Mouse (Mus musculus) adrenal gland, postnatal 36 days (tissue): ENCODE data around the gene Ntsr1. TPM values are rescaled to one million over a fixed set of nuclear protein-coding genes. Genes with fewer than 3 reads are reported as not detected.

Experiments
- DNase-seq, 2 experiments: peaks; one replicate each; pipeline ENCODE4 v3.0.0; 2021; ENCODE audit warnings: mixed read lengths in 1 of 2
- total RNA-seq, 2 experiments: library from RNA; stranded (reverse); gene quantifications; 2 replicates each; pipeline ENCODE4 v1.2.3; 2021

Gene Ntsr1
- total RNA-seq, 2 experiments from 2014 or later = not detected

DNA sequence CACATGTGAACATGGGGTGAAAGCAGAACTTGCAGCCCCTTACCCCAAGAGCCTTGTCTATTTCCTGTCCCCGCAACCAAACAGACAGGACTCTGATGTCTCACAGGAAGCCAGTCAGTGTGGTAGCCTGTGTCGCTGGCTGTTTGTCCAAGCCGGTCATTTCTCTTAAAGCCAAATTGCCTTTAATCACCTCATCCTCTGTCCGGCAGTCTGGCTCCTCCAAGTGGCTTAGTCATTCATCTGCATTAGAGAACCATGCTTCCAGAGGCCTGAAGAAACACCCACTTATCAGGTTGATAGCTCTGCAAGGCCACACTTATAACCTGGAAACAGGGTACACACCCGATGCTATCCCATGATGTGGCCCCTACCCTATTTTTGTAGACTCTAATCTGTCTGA is 62.4 kb downstream of the Ntsr1 start:
- no peak for DNase-seq

DNA sequence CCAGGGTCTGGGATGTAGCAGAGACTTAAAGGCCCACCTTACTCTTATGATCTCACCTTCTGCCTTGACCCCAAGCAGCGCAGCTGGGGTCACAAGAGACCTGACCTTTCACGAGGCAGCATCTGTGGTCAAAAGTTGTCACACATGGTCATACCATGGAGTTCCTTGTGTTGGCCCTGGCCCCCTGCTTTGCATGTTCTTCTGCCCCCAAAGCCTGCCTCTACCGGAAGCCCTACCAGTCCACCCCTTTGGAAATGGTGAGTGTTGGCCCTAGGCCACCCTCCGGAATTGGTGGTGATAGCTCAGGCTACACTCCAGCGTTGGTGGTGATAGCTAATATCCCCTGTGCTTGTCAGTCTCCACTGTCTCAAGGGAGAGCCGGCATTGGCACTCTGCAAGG is 63.5 kb downstream of the Ntsr1 start:
- DNase-seq = no peak

DNA sequence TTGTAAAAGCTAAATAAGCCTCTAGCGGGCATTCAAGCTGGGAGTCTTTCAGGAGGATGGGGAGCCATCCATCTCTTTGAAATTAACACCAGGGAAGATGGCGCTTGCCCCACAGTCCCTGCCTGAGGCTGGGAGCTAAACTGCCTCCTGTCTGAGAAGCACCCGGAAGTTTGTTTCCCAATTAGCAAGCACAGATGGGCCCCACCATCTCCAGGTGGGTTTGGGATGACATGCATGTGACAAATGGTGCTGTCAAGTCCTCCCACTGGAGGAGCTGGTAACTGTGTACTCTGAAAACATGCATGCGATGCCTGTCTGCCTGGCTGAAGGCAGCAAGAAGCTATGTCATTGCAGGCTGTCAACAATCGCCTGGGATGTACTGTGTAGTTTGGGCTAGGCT is 64.1 kb downstream of the Ntsr1 start:
- DNase-seq = no peak

DNA sequence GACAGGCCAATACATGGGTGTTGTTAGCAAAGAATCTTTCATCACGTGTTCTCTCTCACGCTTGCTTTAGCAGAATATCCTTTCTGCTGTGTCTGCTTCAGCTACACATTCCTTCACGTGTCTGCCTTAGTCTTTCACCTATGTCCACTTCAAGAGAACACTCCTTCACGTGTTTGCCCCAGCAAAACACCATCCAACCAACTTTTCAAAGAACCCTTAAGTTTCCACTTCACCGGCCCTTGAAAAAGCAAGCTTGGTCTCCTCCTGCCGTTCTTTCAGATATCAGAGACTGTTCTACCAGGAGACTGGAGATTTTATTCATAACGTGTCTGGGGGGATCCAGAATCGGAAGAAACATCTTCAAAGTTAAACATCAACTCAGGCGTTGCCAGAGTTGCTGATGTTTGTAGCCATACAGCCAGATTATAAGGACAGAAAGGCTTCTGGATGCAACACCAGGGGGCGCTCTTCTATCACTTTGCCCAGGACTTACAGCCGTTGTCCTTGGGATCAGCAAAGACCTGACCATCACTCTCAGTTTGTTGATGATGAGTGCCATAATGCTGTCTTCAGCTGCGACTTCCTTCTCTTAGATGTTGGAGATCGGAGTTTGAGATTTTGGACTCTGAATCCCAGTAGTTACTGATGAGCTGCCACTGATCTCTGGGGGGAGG is 66.6 kb downstream of the Ntsr1 start:
- peak; percentile 61 to 81 for DNase-seq

DNA sequence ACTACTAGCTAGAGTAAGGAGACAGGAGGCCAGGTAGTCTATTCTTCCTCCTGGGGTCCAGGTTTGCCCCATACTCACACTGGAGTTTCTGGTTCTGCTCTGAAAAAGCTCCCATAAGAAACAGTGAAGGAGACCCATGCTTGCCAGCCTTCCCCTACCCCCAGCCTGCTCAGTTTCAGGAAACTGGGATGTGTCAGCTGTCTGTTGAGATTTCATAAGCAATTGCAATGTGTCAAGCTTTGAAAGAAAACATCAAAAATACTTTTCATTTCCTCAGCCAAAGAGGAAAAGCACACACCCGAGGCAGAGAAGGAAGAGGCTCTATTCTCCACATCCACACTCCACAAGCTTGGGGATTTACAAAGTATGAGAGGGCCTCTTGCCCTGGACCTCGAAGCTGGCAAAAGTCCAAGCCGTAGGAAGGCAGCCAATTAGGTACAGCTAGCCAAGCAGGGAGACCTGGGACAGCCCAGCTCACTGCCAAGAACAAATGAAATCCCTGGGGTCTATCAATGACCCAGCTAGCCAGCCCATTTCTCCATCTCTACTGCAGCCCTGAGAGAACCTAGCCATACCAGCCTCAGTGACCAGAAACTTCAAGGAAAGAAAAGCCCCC is 69.4 kb downstream of the Ntsr1 start:
- DNase-seq = peak; percentile 49 to 70

DNA sequence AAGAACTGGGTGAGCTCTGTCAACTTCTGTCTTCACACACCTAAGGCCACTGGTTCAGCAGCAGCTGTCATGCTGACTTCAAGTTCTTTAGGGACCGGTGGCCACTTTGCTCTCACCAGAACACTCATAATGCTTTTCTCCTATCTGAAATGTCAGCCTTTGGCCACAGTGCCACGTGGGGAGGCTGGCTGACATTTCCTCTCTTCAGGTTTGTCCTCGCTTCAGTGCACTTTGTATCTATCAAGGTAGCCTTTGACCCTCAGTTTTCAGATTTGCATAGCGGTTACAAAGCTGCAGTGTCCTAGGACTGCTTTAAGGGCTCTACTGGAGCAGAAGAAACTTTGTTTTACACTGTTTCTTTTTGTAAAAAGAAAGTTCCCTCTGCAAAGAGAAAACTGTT is 76.7 kb downstream of the Ntsr1 start:
- peak; percentile 34 to 38 for DNase-seq

DNA sequence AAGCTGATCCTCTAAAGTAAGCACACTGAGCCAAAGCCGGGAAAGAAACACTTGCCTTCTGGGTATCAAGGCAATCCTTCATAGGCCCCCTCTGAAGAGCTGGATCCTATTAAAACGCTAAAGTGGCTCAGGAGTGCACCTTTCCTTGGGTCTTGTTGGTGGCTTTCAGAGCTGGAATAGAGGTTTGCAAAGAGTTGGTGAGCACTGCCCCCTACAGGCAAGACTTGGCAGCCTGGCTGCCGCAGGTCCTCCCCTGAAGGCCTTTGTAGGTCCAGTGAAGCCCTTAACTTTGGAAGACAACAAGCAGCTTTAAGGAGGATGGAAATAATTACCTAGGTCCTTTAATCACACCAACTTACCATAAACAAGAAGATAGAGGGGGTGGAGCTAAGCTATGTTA is 78.9 kb downstream of the Ntsr1 start:
- DNase-seq = peak; percentile 71 to 85

DNA sequence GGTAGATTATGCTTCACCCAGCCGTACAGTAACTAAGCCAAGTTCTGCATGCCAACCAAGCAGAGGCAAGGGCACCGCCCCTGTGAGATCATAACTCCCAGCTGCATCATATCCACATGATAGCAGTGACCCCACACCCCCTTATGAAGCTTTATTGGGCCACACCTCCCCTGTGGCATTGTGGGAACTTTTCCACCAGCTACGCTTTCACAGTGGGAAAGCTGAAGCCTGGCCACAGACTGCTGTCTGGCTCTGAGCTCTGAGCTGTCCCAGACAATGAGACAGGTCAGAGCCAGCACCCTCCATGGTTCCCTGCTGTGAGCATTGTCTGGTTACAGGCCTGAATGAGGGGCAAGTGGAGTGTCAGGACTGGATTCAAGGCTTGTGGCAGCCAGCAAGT is 81.2 kb downstream of the Ntsr1 start, which contains the start of gene Mrgbp:
Mrgbp (plus strand) TSS at position 303 of the 400 bp plus-strand sequence.
- DNase-seq = peak in 1 of 2 experiments; percentile 12

DNA sequence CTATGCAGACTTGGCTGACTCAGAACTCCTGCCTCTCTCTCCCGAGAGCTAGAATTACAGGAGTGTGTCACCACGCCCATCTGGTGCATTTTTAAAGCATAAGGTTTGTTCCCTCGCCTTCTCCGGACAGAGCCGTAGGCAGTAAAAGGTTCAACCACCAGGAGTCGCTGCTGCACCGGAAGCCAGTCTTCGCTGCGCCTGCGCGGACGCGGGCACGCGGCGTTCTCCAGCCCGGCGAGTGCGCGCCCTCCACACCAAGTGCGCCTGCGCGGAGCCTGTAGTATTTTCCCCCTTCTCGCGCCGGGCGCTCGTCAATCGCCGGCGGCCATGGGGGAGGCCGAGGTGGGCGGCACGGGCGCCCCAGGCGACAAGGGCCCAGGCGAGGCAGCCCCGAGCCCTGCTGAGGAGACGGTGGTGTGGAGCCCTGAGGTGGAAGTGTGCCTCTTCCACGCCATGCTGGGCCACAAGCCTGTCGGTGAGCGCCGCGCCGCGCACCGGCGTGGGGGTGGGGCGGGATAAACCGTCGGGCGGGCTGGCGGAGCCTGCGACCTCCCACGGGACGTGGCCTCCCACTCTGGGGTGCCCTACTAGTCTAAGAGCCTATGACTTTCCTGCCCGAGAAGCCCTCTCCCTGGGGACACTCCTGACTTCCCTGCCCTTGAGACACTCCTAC is 82.8 kb downstream of the Ntsr1 start:
- peak; percentile 98 for DNase-seq

DNA sequence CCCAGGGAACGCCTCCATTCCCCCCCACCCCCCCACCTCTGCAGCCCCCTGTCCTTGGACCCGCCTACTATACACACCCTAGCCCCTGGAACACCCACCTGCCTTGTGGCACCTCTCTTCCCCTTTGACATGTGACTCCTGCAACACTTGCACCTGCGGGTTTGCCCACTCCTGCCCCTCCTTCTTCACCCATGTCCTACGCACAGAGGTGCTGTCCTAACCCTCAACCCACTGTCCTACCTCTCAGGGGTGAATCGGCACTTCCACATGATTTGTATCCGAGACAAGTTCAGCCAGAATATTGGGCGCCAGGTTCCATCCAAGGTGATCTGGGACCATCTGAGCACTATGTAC is 83.4 kb downstream of the Ntsr1 start:
- DNase-seq = no peak

DNA sequence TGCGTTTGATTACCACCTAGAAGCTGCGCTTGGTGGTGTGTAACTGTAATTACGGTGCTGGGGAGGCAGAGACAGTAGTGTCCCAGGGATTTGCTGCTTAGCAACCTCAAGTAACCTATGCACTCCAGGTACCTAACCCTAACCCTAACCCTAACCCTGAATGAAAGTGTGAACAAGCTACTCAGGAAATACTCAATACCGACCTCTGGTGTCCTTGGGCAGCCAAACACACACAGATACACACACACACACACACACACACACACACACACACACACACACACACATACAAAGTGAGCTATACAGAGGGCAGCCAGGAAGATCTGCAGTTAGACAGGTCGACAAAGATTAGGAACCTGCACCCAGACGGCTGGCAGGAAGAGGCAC is 89.0 kb downstream of the Ntsr1 start:
- DNase-seq = no peak

DNA sequence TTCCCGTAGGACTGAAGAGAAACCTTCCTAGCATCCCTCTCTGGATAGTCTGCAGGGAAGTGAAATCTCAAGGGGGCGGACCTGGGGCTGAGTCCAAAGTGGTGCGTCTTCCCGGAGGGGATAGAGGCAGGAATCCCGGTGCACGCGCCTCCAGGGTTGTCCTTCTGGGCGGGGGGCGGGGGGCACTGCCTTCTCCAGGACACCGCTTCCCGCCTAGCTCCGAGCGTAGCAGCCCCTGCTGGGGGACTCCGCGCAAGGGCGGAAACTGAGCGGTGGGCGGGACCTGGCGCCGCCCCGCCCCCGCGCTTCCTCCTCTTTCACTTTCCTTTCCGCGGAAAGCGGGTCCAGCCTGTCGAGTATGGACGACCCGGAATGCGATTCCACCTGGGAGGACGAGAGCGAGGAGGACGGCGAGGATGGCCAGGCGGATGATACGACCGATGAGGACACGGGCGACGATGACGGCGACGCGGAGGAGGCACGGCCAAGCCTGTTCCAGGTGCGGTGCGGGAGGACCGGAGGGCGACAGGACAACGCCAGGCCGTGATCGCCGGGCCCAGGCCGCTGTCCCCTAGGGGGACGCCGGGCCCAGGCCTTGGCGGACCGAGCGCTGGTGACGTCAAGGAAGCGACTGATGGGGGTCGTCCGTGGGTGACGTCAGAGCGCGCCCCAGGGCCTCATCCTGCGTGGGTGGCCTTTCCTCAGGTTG is 89.5 kb downstream of the Ntsr1 start, which contains the start of gene Ogfr:
Ogfr (plus strand) TSS at position 123 of the 709 bp plus-strand sequence.
- peak; percentile 85 to 90 for DNase-seq

Other genes with a start within 250 kb of the Ntsr1 start
- gene Rps21, start 242.6 kb upstream of the Ntsr1 start, total RNA-seq = 100 to 1,000 TPM; 736 to 838 TPM
- gene Cables2, start 226.5 kb upstream of the Ntsr1 start, total RNA-seq = 10 to 100 TPM; 14.0 to 14.2 TPM
- gene Rbbp8nl, start 210.1 kb upstream of the Ntsr1 start, total RNA-seq = not detected
- under 1 TPM in 1 of 2 experiments, not detected in 1; 0.10 TPM for gene Gata5, start 165.3 kb upstream of the Ntsr1 start, total RNA-seq
- gene Slco4a1, start 43.7 kb upstream of the Ntsr1 start, total RNA-seq = 1 to 10 TPM in 1 of 2 experiments, under 1 TPM in 1; 0.70 to 1.5 TPM
- 10 to 100 TPM; 16.6 to 17.5 TPM for gene Mrgbp, start 81.3 kb downstream of the Ntsr1 start, total RNA-seq
- gene Ogfr, start 89.3 kb downstream of the Ntsr1 start, total RNA-seq = 10 to 100 TPM; 43.5 to 45.4 TPM
- under 1 TPM; 0.17 to 0.26 TPM for gene Col9a3, start 97.8 kb downstream of the Ntsr1 start, total RNA-seq
- not detected for gene Tcfl5, start 142.7 kb downstream of the Ntsr1 start, total RNA-seq
- 10 to 100 TPM; 38.7 to 40.7 TPM for gene Dido1, start 210.0 kb downstream of the Ntsr1 start, total RNA-seq
- gene Gid8, start 210.1 kb downstream of the Ntsr1 start, total RNA-seq = 10 to 100 TPM; 58.9 to 63.1 TPM
- 1 to 10 TPM; 1.1 to 1.2 TPM for gene Slc17a9, start 225.3 kb downstream of the Ntsr1 start, total RNA-seq